Mouse (Mus musculus) E14TG2a.4 (cell line): ENCODE measurements around the gene Capza1.

Experiments used
- CTCF ChIP-seq: conservative IDR thresholded peaks from 2 replicates; pipeline ENCODE4 v1.5.1; 2014; ENCODE audit warnings: low read length
- NANOG ChIP-seq: IDR thresholded peaks from 2 replicates; pipeline ENCODE4 v1.6.1; 2014; ENCODE audit warnings: borderline replicate concordance, low read length, mixed read lengths

- TF ChIP-seq CTCF (no peak), NANOG (no peak)
These were observed 44.9 kb upstream of the Capza1 start for GRCm38 (mm10) chr3:104909195-104909594.
